Mouse (Mus musculus) heart, postnatal 14 days (tissue): ENCODE measurements at regions not wholly inside any gene's neighbourhood (a gene's known extent, or its start where the extent isn't known, plus 50 kb on each side); places are given as distances from the start of the nearest gene placed in this dataset.

Experiments used
- DNase-seq, 2 experiments: peaks; one replicate each; pipeline ENCODE4 v3.0.0; 2021 to 2022
- intact Hi-C: fragments of 180-260 bp; cut with DNase I; formaldehyde crosslinking; loops from one replicate; pipeline ENCODE4 v1.15.1; 2025

- intact Hi-C loops: no loop called here
- DNase-seq: no peak
These were observed 274.2 kb upstream of the Tet2 start for GRCm38 (mm10) chr3:133818966-133819700.

DNA sequence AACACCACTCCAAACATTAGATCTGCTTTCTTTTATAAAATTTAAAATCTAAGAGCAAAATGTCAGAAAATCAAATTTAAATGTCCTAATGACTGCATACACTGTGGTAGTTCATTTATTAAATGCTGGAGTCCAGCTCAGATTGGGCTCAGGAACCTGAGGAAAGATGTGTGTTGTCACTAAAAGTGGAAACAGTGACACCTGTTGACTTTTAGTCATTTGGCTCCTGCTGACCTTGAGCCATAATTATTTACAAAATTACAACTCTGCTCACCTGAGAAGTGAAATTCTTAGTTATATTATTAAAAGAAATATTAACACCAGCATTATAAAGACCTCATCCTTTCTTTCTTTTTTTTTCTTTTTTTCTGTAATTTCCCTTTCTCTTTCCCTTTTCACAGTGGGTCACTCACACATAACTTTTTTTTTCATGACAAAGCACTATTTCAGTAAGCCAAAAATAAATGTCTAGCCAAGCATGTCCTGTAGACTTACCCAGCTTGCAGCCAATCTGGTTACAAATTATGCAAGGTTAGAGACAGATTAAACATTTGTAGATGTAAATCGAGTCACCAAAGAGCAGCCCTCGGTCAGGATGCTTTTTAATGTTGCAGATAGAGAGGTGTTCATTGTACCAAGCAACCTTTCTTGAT is 288.9 kb upstream of the Tet2 start:
- no peak for DNase-seq
- intact Hi-C loops: loop anchor here (10.0 kb wide), 1 partner anchor 519 kb away; the partner anchor contains the start of gene Ppa2

DNA sequence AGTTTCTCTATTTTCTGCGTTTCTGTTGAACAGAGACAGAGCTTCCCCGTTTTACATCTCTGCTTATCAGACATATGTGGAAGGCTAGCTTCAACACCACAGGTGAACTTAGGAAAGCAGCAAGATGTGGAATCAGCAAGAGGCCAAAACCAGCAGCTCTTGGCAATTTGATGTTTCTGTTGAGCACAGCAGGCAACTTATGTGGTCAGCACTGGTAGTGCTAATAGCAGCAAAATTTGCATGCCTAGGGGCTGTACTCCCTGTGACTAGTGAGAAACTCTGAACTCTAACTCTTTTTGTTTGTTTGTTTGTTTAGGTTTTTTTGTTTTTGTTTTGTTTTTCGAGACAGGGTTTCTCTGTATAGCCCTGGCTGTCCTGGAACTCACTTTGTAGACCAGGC is 289.5 kb upstream of the Tet2 start:
- DNase-seq: no peak
- intact Hi-C loops: loop anchor here (10.0 kb wide), 1 partner anchor 520 kb away; the partner anchor contains the start of gene Ppa2

DNA sequence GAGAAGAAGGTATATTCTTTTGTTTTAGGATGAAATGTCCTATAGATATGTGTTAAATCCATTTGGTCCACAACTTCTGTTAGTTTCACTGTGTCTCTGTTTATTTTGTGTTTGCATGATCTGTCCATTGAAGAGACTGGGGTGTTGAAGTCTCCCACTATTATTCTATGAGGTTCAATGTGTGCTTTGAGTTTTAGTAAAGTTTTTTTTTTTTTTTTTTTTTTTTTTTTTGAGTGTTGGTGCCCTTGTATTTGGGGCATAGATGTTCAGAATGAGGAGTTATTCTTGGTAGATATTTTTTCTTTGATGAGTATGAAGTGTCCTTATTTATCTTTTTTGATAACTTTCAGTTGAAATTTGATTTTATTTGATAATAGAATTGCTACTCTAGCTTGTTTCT is 301.4 kb upstream of the Tet2 start:
- intact Hi-C loops: no loop called here

GRCm38 (mm10) chr3:133874383-133874782 is 329.4 kb upstream of the Tet2 start:
- no peak for DNase-seq
- intact Hi-C loops: no loop called here

More for the DNA sequence above, 301.4 kb upstream of the Tet2 start:
- no peak for DNase-seq

DNA sequence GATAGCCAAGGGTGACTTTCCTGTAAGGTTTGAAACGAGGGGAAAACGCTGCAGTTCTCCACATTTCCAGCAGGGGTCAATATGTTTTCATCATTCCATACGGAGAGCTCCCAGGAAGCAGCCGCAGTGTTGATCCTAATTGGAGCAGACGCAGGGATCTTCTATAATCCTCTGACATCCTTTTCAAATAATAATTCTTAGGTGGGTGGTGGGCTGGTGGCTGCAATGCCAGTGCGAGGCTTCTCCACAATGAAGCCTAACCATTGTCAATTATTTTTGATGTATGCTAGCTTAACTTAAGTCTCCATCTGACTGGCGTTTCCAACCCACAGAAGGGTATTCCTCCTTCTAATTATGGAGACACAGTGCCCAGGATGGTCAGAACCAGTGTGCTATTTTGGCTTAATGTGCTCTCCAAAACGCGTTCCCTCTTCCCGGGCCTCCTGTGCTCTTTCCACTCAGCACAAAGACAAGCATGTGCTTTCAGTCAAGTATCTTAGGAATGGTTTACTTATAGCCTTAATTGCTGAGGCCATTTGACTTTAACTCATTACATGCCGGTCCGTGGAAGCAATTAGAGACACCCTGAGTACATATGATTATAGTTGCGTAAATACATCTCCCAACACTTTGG is 331.6 kb upstream of the Tet2 start:
- intact Hi-C loops: loop anchor here (1.0 to 5.0 kb wide), 3 partner anchors 564 to 755 kb away; partner anchors contain the start of gene Ppa2
- DNase-seq: peak; percentile 64 to 75

- intact Hi-C loops: loop anchor here (5.0 kb wide), 2 partner anchors 565 to 730 kb away; partner anchors contain the start of gene Ppa2
- no peak for DNase-seq
These were observed 332.4 kb upstream of the Tet2 start for GRCm38 (mm10) chr3:133877310-133877709.

DNA sequence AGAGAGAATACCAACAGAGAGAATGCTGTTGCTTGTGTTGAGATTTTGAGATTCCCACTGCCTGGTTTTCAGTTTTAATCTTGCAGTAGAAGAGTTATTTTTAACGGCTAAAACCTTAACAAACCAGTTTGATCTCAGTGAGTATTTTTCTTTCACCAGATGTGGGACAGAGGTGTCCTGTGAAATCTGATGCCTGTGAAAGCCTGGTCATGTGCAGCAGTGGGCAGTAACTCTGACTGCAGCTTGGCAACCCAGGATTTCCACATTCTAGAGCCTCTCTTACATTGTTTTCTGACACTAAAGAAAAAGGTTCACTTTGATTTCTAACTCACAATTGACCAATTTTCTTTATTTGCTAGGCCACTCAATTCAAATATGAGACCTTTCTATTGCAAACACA is 335.7 kb upstream of the Tet2 start:
- no peak for DNase-seq
- intact Hi-C loops: no loop called here

- intact Hi-C loops: no loop called here
- DNase-seq: no peak
These were observed 334.4 kb upstream of the Cxxc4 start for GRCm38 (mm10) chr3:133901931-133902330.

- intact Hi-C loops: no loop called here
- no peak for DNase-seq
These were observed 314.1 kb upstream of the Cxxc4 start for GRCm38 (mm10) chr3:133922200-133922599.

- intact Hi-C loops: no loop called here
- no peak for DNase-seq
These were observed 271.0 kb upstream of the Cxxc4 start for GRCm38 (mm10) chr3:133965322-133965721.

GRCm38 (mm10) chr3:133968176-133968575 is 268.1 kb upstream of the Cxxc4 start:
- intact Hi-C loops: no loop called here
- DNase-seq: no peak

GRCm38 (mm10) chr3:133972774-133973173 is 263.5 kb upstream of the Cxxc4 start:
- DNase-seq: no peak
- intact Hi-C loops: no loop called here

- intact Hi-C loops: no loop called here
- no peak for DNase-seq
These were observed 248.6 kb upstream of the Cxxc4 start for GRCm38 (mm10) chr3:133987681-133988080.

DNA sequence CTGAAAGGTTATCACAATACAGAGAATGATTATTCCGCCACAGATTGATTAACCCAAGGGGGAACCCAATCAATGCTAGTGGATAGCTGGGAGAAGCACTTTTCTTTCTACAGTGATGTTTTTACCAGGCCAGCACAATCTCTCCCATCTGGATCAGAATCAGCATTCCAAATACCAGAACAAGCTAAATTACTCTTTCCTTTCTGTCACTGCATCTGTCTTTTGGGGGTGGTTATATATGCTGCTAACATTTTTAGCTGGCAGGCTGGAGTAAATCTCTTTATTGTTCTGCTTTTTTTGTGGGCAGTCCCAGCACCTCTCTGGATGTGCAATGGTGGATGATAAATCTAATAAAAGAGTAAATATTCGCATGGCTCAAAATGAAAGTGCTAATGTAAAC is 242.3 kb upstream of the Cxxc4 start:
- DNase-seq: no peak
- intact Hi-C loops: no loop called here

DNA sequence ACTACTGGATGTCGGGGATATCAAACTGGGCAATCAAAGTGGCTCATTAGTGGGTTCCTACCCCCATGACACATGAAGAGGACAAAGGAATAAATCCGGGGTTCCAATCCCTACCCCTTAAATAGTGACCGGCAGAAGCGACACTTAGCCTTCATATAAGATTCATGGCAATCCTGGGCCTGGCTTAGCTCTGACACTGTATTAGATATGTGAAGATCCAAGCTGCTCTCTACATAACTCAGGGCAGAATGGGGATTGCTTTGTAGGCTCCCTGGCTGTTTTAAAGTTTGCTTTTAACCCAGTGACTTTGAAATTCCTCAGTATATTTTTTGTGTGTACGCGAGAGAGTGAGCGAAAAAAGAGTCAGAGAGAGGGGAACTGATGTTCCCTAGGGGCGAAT is 236.3 kb upstream of the Cxxc4 start:
- DNase-seq: no peak
- intact Hi-C loops: no loop called here

- intact Hi-C loops: no loop called here
- DNase-seq: no peak
These were observed 235.7 kb upstream of the Cxxc4 start for GRCm38 (mm10) chr3:134000595-134000994.

DNA sequence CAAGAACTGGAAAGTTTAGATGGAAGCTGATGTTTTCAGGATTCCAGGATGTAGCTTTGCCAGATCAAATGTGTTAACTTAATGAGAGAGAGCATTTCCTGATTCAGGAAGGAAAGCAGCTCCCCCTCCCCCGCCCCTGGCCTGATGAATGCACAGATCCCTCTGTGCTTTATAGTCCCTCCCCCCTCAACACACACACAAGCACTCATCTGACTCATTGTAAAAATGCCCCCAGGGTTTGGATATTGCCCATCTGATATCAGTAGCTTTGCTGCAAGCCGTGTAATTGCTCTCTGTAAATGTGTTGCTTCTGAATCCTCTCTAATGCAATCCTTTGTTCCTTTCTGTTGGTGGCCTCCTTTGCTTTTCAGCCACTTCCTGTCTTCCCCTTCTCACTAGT is 221.5 kb upstream of the Cxxc4 start:
- intact Hi-C loops: no loop called here
- DNase-seq: no peak

DNA sequence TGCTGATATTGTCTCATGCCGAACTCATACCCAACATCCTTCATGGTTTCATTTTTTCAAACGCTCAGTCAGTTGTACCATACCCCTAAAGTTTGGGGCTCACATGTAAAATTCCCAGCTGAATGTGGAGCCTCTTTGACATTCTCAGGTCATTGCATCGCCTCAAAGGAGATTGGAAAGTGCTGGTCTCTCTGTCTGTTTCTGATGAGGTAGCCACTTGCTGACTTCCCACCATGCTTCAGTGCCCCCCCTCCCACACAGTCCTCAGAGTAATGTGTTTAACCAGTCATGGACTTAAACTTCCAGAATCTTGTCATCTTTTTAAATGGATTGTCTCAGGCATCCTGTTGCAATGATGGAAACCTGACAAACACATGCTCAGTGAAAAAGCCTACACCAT is 220.9 kb upstream of the Cxxc4 start:
- intact Hi-C loops: no loop called here
- no peak for DNase-seq

- DNase-seq: no peak
- intact Hi-C loops: no loop called here
These were observed 202.4 kb upstream of the Cxxc4 start for GRCm38 (mm10) chr3:134033862-134034261.

DNA sequence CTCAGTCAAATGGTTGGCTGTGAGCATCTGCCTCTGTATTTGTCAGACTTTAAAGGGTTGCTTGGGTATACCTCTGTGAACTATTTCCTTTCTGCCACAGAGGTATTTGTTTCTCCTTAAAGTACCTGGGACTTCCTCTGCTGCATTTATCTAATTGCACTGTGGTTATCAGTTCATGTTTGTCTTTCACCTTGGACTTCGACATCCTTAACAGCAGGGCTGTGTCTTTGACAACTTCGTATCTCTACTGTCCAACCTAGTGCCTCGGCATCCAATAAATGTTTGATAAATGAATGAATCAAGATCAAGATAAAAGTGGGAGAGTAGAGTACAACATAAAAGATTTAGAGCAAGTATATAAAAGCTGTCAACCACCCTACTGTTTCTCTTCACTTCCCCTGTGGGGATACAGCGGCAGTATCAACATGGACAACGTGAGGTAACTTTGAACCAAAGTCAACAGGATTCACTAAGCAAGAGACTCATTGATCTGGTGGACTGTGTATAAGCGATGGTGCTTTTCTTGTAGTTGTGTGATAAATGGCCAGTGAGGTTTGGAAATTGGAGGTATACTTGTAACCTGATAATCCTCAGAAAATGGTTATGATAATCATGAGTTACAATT is 199.9 kb upstream of the Cxxc4 start:
- intact Hi-C loops: no loop called here
- no peak for DNase-seq
